In the genomic region with DNA sequence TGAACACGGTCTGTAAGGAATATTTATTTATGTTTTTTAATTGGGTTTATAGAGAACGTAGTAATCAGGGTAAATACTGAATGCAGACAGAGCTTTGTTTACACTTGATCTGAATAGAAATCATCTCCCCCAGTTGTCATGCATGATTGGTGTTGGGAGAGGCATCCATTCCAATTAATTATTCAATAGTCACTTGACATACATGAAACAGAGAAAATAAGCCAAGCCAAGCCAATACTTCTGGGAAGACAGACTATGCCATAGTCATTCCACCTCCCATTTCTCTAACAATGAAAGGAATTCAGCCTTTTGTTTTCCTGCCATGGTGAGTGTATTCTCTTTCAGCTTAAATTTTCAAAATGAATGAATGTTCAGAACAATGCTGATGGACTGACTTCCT, we compare ENCODE assay signal across 16 mouse cellular contexts. TPM values are rescaled to one million over a fixed set of nuclear protein-coding genes. Genes with fewer than 3 reads are reported as not detected.
DNase-seq lines count a peak whose midpoint lies in the region; ATAC-seq and TF ChIP-seq lines count a peak whose summit lies in the region.
"Had no signal": no experiment of that assay in that cellular context is flagged by ENCODE, and none has a peak within 500 bp of the region (broad histone marks: within the 10 kb centered on the region; RNA-seq: fewer than 3 reads in every experiment).

No protein-coding gene starts in this region.

- no peak for TF ChIP-seq CTCF in cerebellum, adult 2 months (IDR thresholded peaks at IDR 0.05; ENCODE audit: borderline replicate concordance, insufficient read depth, low read depth, low read length)

- no peaks in the 10 kb centered on the region for H3K27me3 ChIP-seq in cerebellum, adult 2 months (ENCODE audit: control insufficient read depth, insufficient read depth, low read length)
- no peaks in the 10 kb centered on the region for H3K27me3 ChIP-seq in neural tube, embryonic 12.5 days (replicated peaks)
- no peaks in the 10 kb centered on the region for H3K27me3 ChIP-seq in midbrain, embryonic 16.5 days (ENCODE audit: control insufficient read depth, insufficient read depth, low read depth, low read length)
- no peaks in the 10 kb centered on the region for H3K27me3 ChIP-seq in kidney, embryonic 15.5 days
- H3K27me3 ChIP-seq: CH12.LX; liver, embryonic 13.5 days; stomach, embryonic 15.5 days had no signal

- H3K4me1 ChIP-seq in cerebellum, adult 2 months (ENCODE audit: control insufficient read depth, insufficient read depth, low read length) = peaks cover 16% of the 10 kb centered on the region
- no peaks in the 10 kb centered on the region for H3K4me1 ChIP-seq in neural tube, embryonic 12.5 days
- peaks cover 27% of the 10 kb centered on the region for H3K4me1 ChIP-seq in midbrain, embryonic 16.5 days (ENCODE audit: control insufficient read depth, insufficient read depth, low read length)
- H3K4me1 ChIP-seq in kidney, embryonic 15.5 days = no peaks in the 10 kb centered on the region
- H3K4me1 ChIP-seq: heart, embryonic 10.5 days; liver, embryonic 13.5 days; stomach, embryonic 15.5 days had no signal

- TF ChIP-seq POLR2A in cerebellum, adult 2 months (IDR thresholded peaks at IDR 0.05; ENCODE audit: borderline replicate concordance, insufficient read depth, low read length) = no peak

- H3K9ac ChIP-seq in neural tube, embryonic 12.5 days = no peak overlapping the region
- no peak overlapping the region for H3K9ac ChIP-seq in midbrain, embryonic 16.5 days (ENCODE audit: low read depth, low read length)
- no peak overlapping the region for H3K9ac ChIP-seq in kidney, embryonic 15.5 days
- H3K9ac ChIP-seq: liver, embryonic 13.5 days; stomach, embryonic 15.5 days had no signal

- 31% methylated on average over 2 of the region's 2 CpGs for WGBS in cerebellum, adult 2 months
- 79% methylated on average over 2 of the region's 2 CpGs for WGBS in neural tube, embryonic 12.5 days
- 52% methylated on average over 2 of the region's 2 CpGs for WGBS in midbrain, embryonic 16.5 days
- WGBS in kidney, embryonic 15.5 days = 89% methylated on average over 2 of the region's 2 CpGs

- peak overlapping the region; percentile 4 for H3K4me3 ChIP-seq in cerebellum, adult 2 months (replicated peaks; ENCODE audit: insufficient read depth, low read depth, low read length)
- no peak overlapping the region for H3K4me3 ChIP-seq in neural tube, embryonic 12.5 days
- H3K4me3 ChIP-seq in midbrain, embryonic 16.5 days (ENCODE audit: low read depth, low read length) = peak overlapping the region; percentile 29
- no peak overlapping the region for H3K4me3 ChIP-seq in kidney, embryonic 15.5 days (replicated peaks)
- H3K4me3 ChIP-seq: heart, embryonic 10.5 days; liver, embryonic 13.5 days; stomach, embryonic 15.5 days had no signal

- H3K36me3 ChIP-seq in neural tube, embryonic 12.5 days = peaks cover 16% of the 10 kb centered on the region
- peaks cover 21% of the 10 kb centered on the region for H3K36me3 ChIP-seq in midbrain, embryonic 16.5 days (ENCODE audit: control insufficient read depth, insufficient read depth, low read length)
- H3K36me3 ChIP-seq in kidney, embryonic 15.5 days = no peaks in the 10 kb centered on the region
- H3K36me3 ChIP-seq: heart, embryonic 10.5 days; liver, embryonic 13.5 days; stomach, embryonic 15.5 days had no signal

- peaks cover 14% of the 10 kb centered on the region for H3K9me3 ChIP-seq in neural tube, embryonic 12.5 days
- H3K9me3 ChIP-seq in midbrain, embryonic 16.5 days (replicated peaks; ENCODE audit: control insufficient read depth, low read length, poor library complexity, severe bottlenecking) = peaks cover 11% of the 10 kb centered on the region
- H3K9me3 ChIP-seq in kidney, embryonic 15.5 days (replicated peaks) = peaks cover 8% of the 10 kb centered on the region
- H3K9me3 ChIP-seq: stomach, embryonic 15.5 days had no signal

- no peak overlapping the region for H3K27ac ChIP-seq in cerebellum, adult 2 months (ENCODE audit: insufficient read depth, low read length)
- no peak overlapping the region for H3K27ac ChIP-seq in neural tube, embryonic 12.5 days
- no peak overlapping the region for H3K27ac ChIP-seq in midbrain, embryonic 16.5 days (ENCODE audit: low read length)
- H3K27ac ChIP-seq in kidney, embryonic 15.5 days = no peak overlapping the region
- H3K27ac ChIP-seq: heart, embryonic 10.5 days; liver, embryonic 13.5 days; stomach, embryonic 15.5 days had no signal

- no peak for DNase-seq in cerebellum, adult 2 months
- DNase-seq in cerebellum, postnatal 25 days = no peak
- DNase-seq in neural tube, embryonic 10.5 days (ENCODE audit: extremely low spot score, low spot score) = no peak
- DNase-seq in T-cell, adult 2 months (ENCODE audit: low spot score) = no peak
- DNase-seq: gastrocnemius, postnatal 10 days; heart, postnatal 36 days; kidney, adult 18-20 months; liver, embryonic 13.5 days had no signal

- no peak; the same call in 1 of the 2 replicates for ATAC-seq in neural tube, embryonic 12.5 days (ENCODE audit: low FRiP score, low read depth)
- no peak for ATAC-seq in midbrain, embryonic 16.5 days
- no peak for ATAC-seq in kidney, embryonic 15.5 days (replicated peaks; ENCODE audit: low FRiP score)
- ATAC-seq in megakaryocyte, adult 5-6 weeks (ENCODE audit: poor library complexity, severe bottlenecking) = no peak
- ATAC-seq: lung, postnatal 0 days had no signal

- peak overlapping the region; percentile 22; the same call in 1 of the 2 replicates for H3K4me2 ChIP-seq in neural tube, embryonic 12.5 days (replicated peaks)
- H3K4me2 ChIP-seq in midbrain, embryonic 16.5 days (ENCODE audit: low read length) = peak overlapping the region; percentile 56
- H3K4me2 ChIP-seq in kidney, embryonic 15.5 days = no peak overlapping the region
- H3K4me2 ChIP-seq: liver, embryonic 13.5 days; stomach, embryonic 15.5 days had no signal

RNA-seq across cellular contexts. Expression of a gene that starts 7.5 kb away (rescaled TPM):
- polyA plus RNA-seq in cerebellum, adult 2 months (2012; rRNA removed) = 143 and 168 TPM in 2 replicates
- polyA plus RNA-seq in neural tube, embryonic 12.5 days (2016; fragmentation: Nextera tagmentation; extraction: Ambion mirVana) = 58.5 and 62.1 TPM in 2 replicates
- 222 and 239 TPM in 2 replicates for polyA plus RNA-seq in midbrain, embryonic 16.5 days (2015; fragmentation: Nextera tagmentation; extraction: Ambion mirVana)
- 4.1 and 5.4 TPM in 2 replicates for polyA plus RNA-seq in kidney, embryonic 15.5 days (2015; fragmentation: Nextera tagmentation; extraction: Ambion mirVana)
- 0.18 and 0.39 TPM in 2 replicates for total RNA-seq in megakaryocyte, adult 5-6 weeks (2015)
- 1.5 TPM in 1 of 2 replicates, not detected in the other for total RNA-seq in megakaryocyte, adult 5-6 weeks (2017)
- total RNA-seq: CH12.LX had no signal

Comparison
In these comparisons a context has a peak if more than half of its experiments do, and no peak if none do; other contexts are left out.
1. H3K4me3 ChIP-seq: peak in cerebellum, adult 2 months (single experiment) and midbrain, embryonic 16.5 days (single experiment); none in neural tube, embryonic 12.5 days (single experiment) and kidney, embryonic 15.5 days (single experiment).